ENCODE assay signal across 8 mouse cellular contexts in the genomic region with DNA sequence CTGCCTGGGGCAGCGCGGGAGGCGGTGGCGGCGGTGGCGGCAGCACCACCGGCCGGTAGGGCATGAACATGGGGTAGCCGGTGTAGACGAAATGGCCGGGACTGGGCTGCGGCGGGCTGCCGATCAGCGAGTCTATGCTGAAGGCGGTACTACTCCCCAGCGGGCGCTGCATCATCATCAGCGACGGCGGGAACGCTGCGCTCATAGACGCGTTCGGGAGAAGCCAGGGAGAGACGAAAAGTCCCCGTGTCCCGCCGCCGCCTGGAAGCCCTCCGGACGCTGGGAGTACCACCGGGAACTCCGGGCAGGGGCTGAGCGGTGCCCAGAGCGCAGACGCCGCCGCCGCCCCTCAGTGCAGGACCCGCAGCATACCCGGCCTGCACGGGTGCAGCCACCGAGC. TPM values are rescaled to one million over a fixed set of nuclear protein-coding genes. Genes with fewer than 3 reads are reported as not detected.
A peak's percentile ranks its signal among the peaks of the same experiment; 100 is the strongest.
DNase-seq lines count a peak whose midpoint lies in the region; ATAC-seq and TF ChIP-seq lines count a peak whose summit lies in the region.

No protein-coding gene starts in this region.

- H3K4me1 ChIP-seq in lung, embryonic 14.5 days (ENCODE audit: insufficient read depth), result peaks cover 5% of the 10 kb centered on the region; the same call in 1 of the 2 replicates
- H3K4me1 ChIP-seq in embryonic facial prominence, embryonic 15.5 days, result peaks cover 55% of the 10 kb centered on the region
- peaks cover 38% of the 10 kb centered on the region for H3K4me1 ChIP-seq in intestine, embryonic 16.5 days (ENCODE audit: control insufficient read depth, insufficient read depth, low read length)
- peaks cover 22% of the 10 kb centered on the region for H3K4me1 ChIP-seq in neural tube, embryonic 14.5 days (ENCODE audit: control insufficient read depth, insufficient read depth, low read length)

- H3K4me2 ChIP-seq in lung, embryonic 14.5 days, result peak overlapping the region; percentile 78
- H3K4me2 ChIP-seq in embryonic facial prominence, embryonic 15.5 days (replicated peaks), result peak overlapping the region; percentile 74
- peak overlapping the region; percentile 84 for H3K4me2 ChIP-seq in intestine, embryonic 16.5 days (ENCODE audit: low read depth, low read length)
- H3K4me2 ChIP-seq in neural tube, embryonic 14.5 days (ENCODE audit: low read depth, low read length), result peak overlapping the region; percentile 78

- H3K36me3 ChIP-seq in lung, embryonic 14.5 days (ENCODE audit: insufficient read depth), result no peaks in the 10 kb centered on the region
- H3K36me3 ChIP-seq in embryonic facial prominence, embryonic 15.5 days, result no peaks in the 10 kb centered on the region
- no peaks in the 10 kb centered on the region for H3K36me3 ChIP-seq in intestine, embryonic 16.5 days (ENCODE audit: control insufficient read depth, insufficient read depth, low read length)
- no peaks in the 10 kb centered on the region for H3K36me3 ChIP-seq in neural tube, embryonic 14.5 days (ENCODE audit: control insufficient read depth, insufficient read depth, low read length)

- no peak for DNase-seq in lung, embryonic 14.5 days
- no peak for DNase-seq in lung, postnatal 4 days
- DNase-seq in frontal cortex, postnatal 36 days (ENCODE audit: low spot score in 2 of 2), result no peak
- no peak for DNase-seq in spleen, postnatal 14 days (ENCODE audit: low spot score in 2 of 2)
- no peak for DNase-seq in thymus, postnatal 36 days

- ATAC-seq in lung, embryonic 14.5 days (ENCODE audit: insufficient read depth), result peak; percentile 15; the same call in 1 of the 2 replicates
- no peak for ATAC-seq in embryonic facial prominence, embryonic 15.5 days (ENCODE audit: insufficient number of reproducible peaks, low FRiP score, low TSS enrichment, low read depth)
- peak; percentile 12; the same call in 1 of the 2 replicates for ATAC-seq in intestine, embryonic 16.5 days
- peak; percentile 8; the same call in 1 of the 2 replicates for ATAC-seq in neural tube, embryonic 14.5 days (ENCODE audit: low read depth)

- WGBS in lung, embryonic 14.5 days, result under 1% methylated on average over 41 of the region's 45 CpGs
- WGBS in embryonic facial prominence, embryonic 15.5 days, result under 1% methylated on average over 42 of the region's 45 CpGs
- WGBS in intestine, embryonic 16.5 days, result under 1% methylated on average over 44 of the region's 45 CpGs
- under 1% methylated on average over 43 of the region's 45 CpGs for WGBS in neural tube, embryonic 14.5 days

- TF ChIP-seq CTCF in lung, embryonic 14.5 days (IDR thresholded peaks at IDR 0.05; ENCODE audit: low read depth), result no peak

- no peaks in the 10 kb centered on the region for H3K9me3 ChIP-seq in lung, embryonic 14.5 days (ENCODE audit: low read depth, low read length)
- no peaks in the 10 kb centered on the region for H3K9me3 ChIP-seq in embryonic facial prominence, embryonic 15.5 days (replicated peaks)
- H3K9me3 ChIP-seq in intestine, embryonic 16.5 days (ENCODE audit: control insufficient read depth, low read length), result no peaks in the 10 kb centered on the region
- H3K9me3 ChIP-seq in neural tube, embryonic 14.5 days (ENCODE audit: control insufficient read depth, low read length), result no peaks in the 10 kb centered on the region

- H3K9ac ChIP-seq in lung, embryonic 14.5 days, result no peak overlapping the region
- H3K9ac ChIP-seq in embryonic facial prominence, embryonic 15.5 days, result no peak overlapping the region
- 0 out of 2 replicates have a peak overlapping the region, but pooled peaks have one; percentile 4 for H3K9ac ChIP-seq in intestine, embryonic 16.5 days (ENCODE audit: low read depth, low read length)
- H3K9ac ChIP-seq in neural tube, embryonic 14.5 days (replicated peaks; ENCODE audit: low read depth, low read length), result peak overlapping the region; percentile 61

- H3K27ac ChIP-seq in lung, embryonic 14.5 days (ENCODE audit: low read depth), result no peak overlapping the region
- H3K27ac ChIP-seq in embryonic facial prominence, embryonic 15.5 days (replicated peaks), result no peak overlapping the region
- H3K27ac ChIP-seq in intestine, embryonic 16.5 days (ENCODE audit: low read length), result no peak overlapping the region
- H3K27ac ChIP-seq in neural tube, embryonic 14.5 days (ENCODE audit: low read depth, low read length), result peak overlapping the region; percentile 16

- H3K27me3 ChIP-seq in lung, embryonic 14.5 days (ENCODE audit: insufficient read depth, low read length), result peaks cover 99% of the 10 kb centered on the region
- peaks cover 99% of the 10 kb centered on the region for H3K27me3 ChIP-seq in embryonic facial prominence, embryonic 15.5 days
- H3K27me3 ChIP-seq in intestine, embryonic 16.5 days (replicated peaks; ENCODE audit: control insufficient read depth, insufficient read depth, low read length), result peaks cover 87% of the 10 kb centered on the region
- H3K27me3 ChIP-seq in neural tube, embryonic 14.5 days (ENCODE audit: control insufficient read depth, insufficient read depth, low read length), result peaks cover 21% of the 10 kb centered on the region

- peak overlapping the region; percentile 43 for H3K4me3 ChIP-seq in lung, embryonic 14.5 days (ENCODE audit: low read depth, low read length)
- H3K4me3 ChIP-seq in embryonic facial prominence, embryonic 15.5 days (replicated peaks), result peak overlapping the region; percentile 42
- H3K4me3 ChIP-seq in intestine, embryonic 16.5 days (ENCODE audit: low read length), result peak overlapping the region; percentile 53
- H3K4me3 ChIP-seq in neural tube, embryonic 14.5 days (ENCODE audit: low read depth, low read length), result peak overlapping the region; percentile 54

RNA-seq across cellular contexts. Expression of a gene that starts 0.4 kb away (rescaled TPM):
- polyA plus RNA-seq in lung, embryonic 14.5 days (2014; fragmentation: Nextera tagmentation; extraction: Ambion mirVana), result 0.11 and 0.17 TPM in 2 replicates
- polyA plus RNA-seq in embryonic facial prominence, embryonic 15.5 days (2015; fragmentation: Nextera tagmentation; extraction: Ambion mirVana), result 0.28 and 0.29 TPM in 2 replicates
- polyA plus RNA-seq in intestine, embryonic 16.5 days (2015; fragmentation: Nextera tagmentation; extraction: Ambion mirVana), result 0.07 and 0.09 TPM in 2 replicates
- polyA plus RNA-seq in neural tube, embryonic 14.5 days (2014; fragmentation: Nextera tagmentation; extraction: Ambion mirVana), result 25.4 and 30.9 TPM in 2 replicates

Comparison
In these comparisons a context has a peak if more than half of its experiments do, and no peak if none do; other contexts are left out.
1. H3K9ac ChIP-seq: peak in intestine, embryonic 16.5 days (single experiment) and neural tube, embryonic 14.5 days (single experiment); none in lung, embryonic 14.5 days (single experiment) and embryonic facial prominence, embryonic 15.5 days (single experiment).
2. RNA of a gene that starts 0.4 kb away (polyA plus RNA-seq): 25.4 to 30.9 TPM in neural tube, embryonic 14.5 days; 0.28 to 0.29 TPM in embryonic facial prominence, embryonic 15.5 days, 0.11 to 0.17 TPM in lung, embryonic 14.5 days and 0.07 to 0.09 TPM in intestine, embryonic 16.5 days; every median in the first group is over 10 times any median in the second.
3. Peak in every context shown above with its lines, with median percentiles within 50 percentile points of each other: H3K4me2 ChIP-seq and H3K4me3 ChIP-seq.